In genomic region chr13:97604451-97604850, GRCm38 (mm10) we compare ENCODE assay signal across 21 mouse cellular contexts.
DNase-seq lines count a peak whose midpoint lies in the region; ATAC-seq and TF ChIP-seq lines count a peak whose summit lies in the region.
"Had no signal": no experiment of that assay in that cellular context is flagged by ENCODE, and none has a peak within 500 bp of the region (broad histone marks: within the 10 kb centered on the region; RNA-seq: fewer than 3 reads in every experiment).

No protein-coding gene starts in this region.

- no peaks in the 10 kb centered on the region for H3K9me3 ChIP-seq in lung, postnatal 0 days (ENCODE audit: low read length)
- no peaks in the 10 kb centered on the region for H3K9me3 ChIP-seq in intestine, embryonic 16.5 days (ENCODE audit: control insufficient read depth, low read length)
- H3K9me3 ChIP-seq: heart, embryonic 12.5 days; intestine, embryonic 15.5 days; kidney, embryonic 15.5 days; limb, embryonic 12.5 days; liver, embryonic 13.5 days; neural tube, embryonic 12.5 days had no signal

- no peak for TF ChIP-seq CTCF in lung, postnatal 0 days (IDR thresholded peaks at IDR 0.05)
- TF ChIP-seq CTCF in lung, adult 2 months (IDR thresholded peaks at IDR 0.05; ENCODE audit: insufficient read depth, low read length), result no peak

- no peaks in the 10 kb centered on the region for H3K4me1 ChIP-seq in lung, postnatal 0 days (ENCODE audit: insufficient read depth, low read depth, low read length)
- H3K4me1 ChIP-seq in lung, adult 2 months (ENCODE audit: control insufficient read depth, insufficient read depth, low read length), result no peaks in the 10 kb centered on the region
- no peaks in the 10 kb centered on the region; the same call in 1 of the 2 replicates for H3K4me1 ChIP-seq in intestine, embryonic 16.5 days (ENCODE audit: control insufficient read depth, insufficient read depth, low read length)

- H3K27ac ChIP-seq in lung, postnatal 0 days (ENCODE audit: low read length), result no peak overlapping the region
- no peak overlapping the region for H3K27ac ChIP-seq in intestine, embryonic 16.5 days (ENCODE audit: low read length)
- H3K27ac ChIP-seq: hindbrain, embryonic 14.5 days; intestine, embryonic 15.5 days; kidney, embryonic 15.5 days; limb, embryonic 12.5 days; liver, embryonic 13.5 days; neural tube, embryonic 12.5 days; stomach, postnatal 0 days had no signal

- no peak for TF ChIP-seq POLR2A in lung, adult 2 months (IDR thresholded peaks at IDR 0.05; ENCODE audit: borderline replicate concordance, extremely low read depth, low read depth, low read length)

- no peak overlapping the region for H3K9ac ChIP-seq in lung, postnatal 0 days (replicated peaks; ENCODE audit: low read depth)
- no peak overlapping the region for H3K9ac ChIP-seq in intestine, embryonic 16.5 days (ENCODE audit: low read depth, low read length)
- H3K9ac ChIP-seq: heart, embryonic 12.5 days; hindbrain, embryonic 14.5 days; intestine, embryonic 15.5 days; kidney, embryonic 15.5 days; limb, embryonic 12.5 days; liver, embryonic 13.5 days; neural tube, embryonic 12.5 days had no signal

- DNase-seq in adrenal gland, postnatal 14 days, result peak; percentile 31
- DNase-seq in adrenal gland, postnatal 25 days, result no peak
- DNase-seq in lung, postnatal 0 days (ENCODE audit: low spot score), result peak; percentile 30
- no peak for DNase-seq in lung, adult 2 months
- DNase-seq in NIH3T3 (ENCODE audit: low read depth), result peak; percentile 82
- no peak for DNase-seq in cerebellum, postnatal 10 days
- DNase-seq: cerebellum, adult 18-20 months; heart, postnatal 14 days; liver, embryonic 13.5 days; right cerebral cortex, postnatal 4 days had no signal

- TF ChIP-seq EP300 in lung, postnatal 0 days (IDR thresholded peaks at IDR 0.05), result no peak

- H3K27me3 ChIP-seq in lung, postnatal 0 days (replicated peaks; ENCODE audit: insufficient read depth, low read length), result no peaks in the 10 kb centered on the region
- no peaks in the 10 kb centered on the region for H3K27me3 ChIP-seq in intestine, embryonic 16.5 days (replicated peaks; ENCODE audit: control insufficient read depth, insufficient read depth, low read length)
- H3K27me3 ChIP-seq: heart, embryonic 12.5 days; intestine, embryonic 15.5 days; kidney, embryonic 15.5 days; limb, embryonic 12.5 days; liver, embryonic 13.5 days; neural tube, embryonic 12.5 days had no signal

- 73% methylated on average over 3 of the region's 3 CpGs for WGBS in lung, postnatal 0 days
- 79% methylated on average over 3 of the region's 3 CpGs for WGBS in lung, adult 2 months
- WGBS in intestine, embryonic 16.5 days, result 85% methylated on average over 3 of the region's 3 CpGs

- no peaks in the 10 kb centered on the region for H3K36me3 ChIP-seq in lung, postnatal 0 days (ENCODE audit: insufficient read depth, low read length)
- H3K36me3 ChIP-seq in intestine, embryonic 16.5 days (ENCODE audit: control insufficient read depth, insufficient read depth, low read length), result no peaks in the 10 kb centered on the region
- H3K36me3 ChIP-seq: heart, embryonic 12.5 days; intestine, embryonic 15.5 days; kidney, embryonic 15.5 days; limb, embryonic 12.5 days; liver, embryonic 13.5 days; neural tube, embryonic 12.5 days had no signal

- H3K4me2 ChIP-seq in lung, postnatal 0 days (replicated peaks; ENCODE audit: low read depth, low read length), result no peak overlapping the region
- H3K4me2 ChIP-seq in intestine, embryonic 16.5 days (ENCODE audit: low read depth, low read length), result no peak overlapping the region
- H3K4me2 ChIP-seq: heart, embryonic 12.5 days; hindbrain, embryonic 14.5 days; intestine, embryonic 15.5 days; kidney, embryonic 15.5 days; limb, embryonic 12.5 days; liver, embryonic 13.5 days; midbrain, embryonic 11.5 days; neural tube, embryonic 12.5 days had no signal

- no peak overlapping the region for H3K4me3 ChIP-seq in lung, postnatal 0 days (ENCODE audit: low read depth, low read length)
- H3K4me3 ChIP-seq in lung, adult 2 months (replicated peaks; ENCODE audit: extremely low read depth, low read depth, low read length), result no peak overlapping the region
- H3K4me3 ChIP-seq in intestine, embryonic 16.5 days (ENCODE audit: low read length), result no peak overlapping the region
- H3K4me3 ChIP-seq: heart, embryonic 12.5 days; intestine, embryonic 15.5 days; kidney, embryonic 15.5 days; limb, embryonic 12.5 days; liver, embryonic 13.5 days; neural tube, embryonic 12.5 days had no signal

- ATAC-seq in lung, postnatal 0 days, result no peak
- ATAC-seq in intestine, embryonic 16.5 days, result no peak
- ATAC-seq: CD4-positive, CD25-positive, alpha-beta regulatory T cell, adult 4 months; forebrain, embryonic 14.5 days; intestine, embryonic 15.5 days had no signal

Comparison
In these comparisons a context has a peak if more than half of its experiments do, and no peak if none do; other contexts are left out.
1. DNase-seq: peak in adrenal gland, postnatal 14 days (single experiment), lung, postnatal 0 days (single experiment) and NIH3T3 (single experiment); none in adrenal gland, postnatal 25 days (single experiment), lung, adult 2 months (single experiment) and cerebellum, postnatal 10 days (0 of 2).